Mouse (Mus musculus): ENCODE results near the gene Slc22a23.

Gene Slc22a23

GRCm38 (mm10) chr13:34150271-34151027, 194.5 kb downstream of the Slc22a23 start:
- POLR2A ChIA-PET: interaction anchor here (0.5 to 15.7 kb wide), 25 partner anchors 12 to 245 kb away, joined by 3 to 550 read pairs (median 9); partner anchors contain the start of genes Tubb2b (in 4 of the 4), Psmg4 (in 3 of the 4), Serpinb6a (in 2 of the 4) and Bphl (in 1 of the 4)

GRCm38 (mm10) chr13:34149463-34150176, 195.4 kb downstream of the Slc22a23 start:
- POLR2A ChIA-PET: interaction anchor here (0.5 to 15.7 kb wide), 40 partner anchors 9 to 846 kb away, joined by 3 to 550 read pairs (median 4); partner anchors contain the start of genes Tubb2b (in 4 of the 4), Bphl (in 3 of the 4), Psmg4 (in 3 of the 4) and Serpinb6a (in 2 of the 4)

More at GRCm38 (mm10) chr13:34150271-34151027, 194.5 kb downstream of the Slc22a23 start:
- CTCF ChIA-PET: interaction anchor here in 2 of 4 experiments (1.1 to 2.5 kb wide), 3 partner anchors 14 to 21 kb away, joined by 3 to 8 read pairs (median 3); no protein-coding TSS in a partner anchor

GRCm38 (mm10) chr13:34148767-34149392, 196.1 kb downstream of the Slc22a23 start:
- POLR2A ChIA-PET: interaction anchor here (0.5 to 15.7 kb wide), 38 partner anchors 10 to 847 kb away, joined by 3 to 550 read pairs (median 4); partner anchors contain the start of genes Tubb2b (in 4 of the 4), Bphl (in 3 of the 4), Psmg4 (in 3 of the 4) and Serpinb6a (in 2 of the 4)
- CTCF ChIA-PET: interaction anchor here in 2 of 4 experiments (0.5 to 2.5 kb wide), 5 partner anchors 13 to 28 kb away, joined by 3 to 8 read pairs (median 4); partner anchors contain the start of gene Tubb2b (in 1 of the 2)

More at GRCm38 (mm10) chr13:34149463-34150176, 195.4 kb downstream of the Slc22a23 start:
- CTCF ChIA-PET: interaction anchor here in 2 of 4 experiments (0.5 to 2.5 kb wide), 5 partner anchors 14 to 28 kb away, joined by 3 to 8 read pairs (median 4); partner anchors contain the start of gene Tubb2b (in 1 of the 2)

- ChIA-PET CTCF (no interaction called here), POLR2A (interaction anchor here in 3 of 4 experiments (0.6 to 15.7 kb wide), 20 partner anchors 10 to 1682 kb away, joined by 3 to 550 read pairs (median 6); partner anchors contain the start of genes Bphl (in 3 of the 3), Tubb2b (in 3 of the 3), Psmg4 (in 2 of the 3) and Serpinb6a (in 1 of the 3))
Measured at GRCm38 (mm10) chr13:34148181-34148580, 196.8 kb downstream of the Slc22a23 start.

- CTCF ChIA-PET: interaction anchor here in 1 of 4 experiments (1.2 kb wide), 1 partner anchor 10 kb away, joined by 3 read pairs; no protein-coding TSS in a partner anchor
- POLR2A ChIA-PET: interaction anchor here in 3 of 4 experiments (0.7 to 15.7 kb wide), 8 partner anchors 14 to 211 kb away, joined by 3 to 550 read pairs (median 56); partner anchors contain the start of gene Tubb2b (in 3 of the 3)
Measured at GRCm38 (mm10) chr13:34146916-34147315, 198.1 kb downstream of the Slc22a23 start.

GRCm38 (mm10) chr13:34143389-34143788, 201.6 kb downstream of the Slc22a23 start:
- CTCF ChIA-PET: interaction anchor here in 1 of 4 experiments (1.0 to 1.5 kb wide), 2 partner anchors 11 kb away, joined by 6 to 7 read pairs; no protein-coding TSS in a partner anchor
- POLR2A ChIA-PET: interaction anchor here in 3 of 4 experiments (0.7 to 15.7 kb wide), 9 partner anchors 9 to 34 kb away, joined by 3 to 550 read pairs (median 5); partner anchors contain the start of genes Tubb2b (in 2 of the 3) and Psmg4 (in 1 of the 3)

- ChIA-PET POLR2A (interaction anchor here in 2 of 4 experiments (0.7 to 11.5 kb wide), 5 partner anchors 13 to 26 kb away, joined by 3 to 643 read pairs (median 473); no protein-coding TSS in a partner anchor), CTCF (interaction anchor here in 1 of 4 experiments (1.5 kb wide), 1 partner anchor 13 kb away, joined by 3 read pairs; no protein-coding TSS in a partner anchor)
Measured at GRCm38 (mm10) chr13:34136605-34137004, 208.4 kb downstream of the Slc22a23 start.

GRCm38 (mm10) chr13:34134276-34134675, 210.7 kb downstream of the Slc22a23 start:
- ChIA-PET POLR2A (interaction anchor here in 2 of 4 experiments (1.5 to 13.7 kb wide), 5 partner anchors 15 to 29 kb away, joined by 3 to 643 read pairs (median 473); partner anchors contain the start of gene Psmg4 (in 1 of the 2)), CTCF (no interaction called here)

GRCm38 (mm10) chr13:34133326-34134071, 211.5 kb downstream of the Slc22a23 start:
- ChIA-PET CTCF (interaction anchor here in 1 of 4 experiments (1.8 kb wide), 1 partner anchor 17 kb away, joined by 8 read pairs; no protein-coding TSS in a partner anchor), POLR2A (interaction anchor here (1.1 to 13.7 kb wide), 13 partner anchors 16 to 741 kb away, joined by 3 to 643 read pairs (median 104); partner anchors contain the start of genes Prpf4b (in 1 of the 4) and Psmg4 (in 1 of the 4))

GRCm38 (mm10) chr13:34132875-34133274, 212.1 kb downstream of the Slc22a23 start:
- CTCF ChIA-PET: interaction anchor here in 2 of 4 experiments (1.1 to 2.5 kb wide), 4 partner anchors 11 to 21 kb away, joined by 7 to 23 read pairs (median 10); no protein-coding TSS in a partner anchor
- POLR2A ChIA-PET: interaction anchor here (0.7 to 13.7 kb wide), 25 partner anchors 10 to 742 kb away, joined by 3 to 643 read pairs (median 35); partner anchors contain the start of genes Psmg4 (in 2 of the 4), Prpf4b (in 1 of the 4) and Serpinb6c (in 1 of the 4)

GRCm38 (mm10) chr13:34132299-34132698, 212.7 kb downstream of the Slc22a23 start:
- POLR2A ChIA-PET: interaction anchor here (0.7 to 13.7 kb wide), 43 partner anchors 9 to 742 kb away, joined by 3 to 643 read pairs (median 20); partner anchors contain the start of genes Bphl (in 3 of the 4), Psmg4 (in 3 of the 4), Serpinb6c (in 2 of the 4) and Prpf4b (in 1 of the 4)

GRCm38 (mm10) chr13:34131708-34132060, 213.3 kb downstream of the Slc22a23 start:
- POLR2A ChIA-PET: interaction anchor here in 3 of 4 experiments (0.7 to 13.7 kb wide), 47 partner anchors 12 to 520 kb away, joined by 3 to 643 read pairs (median 22); partner anchors contain the start of genes Bphl (in 3 of the 3), Psmg4 (in 3 of the 3), Serpinb6c (in 3 of the 3) and Ripk1 (in 2 of the 3)

More at GRCm38 (mm10) chr13:34132299-34132698, 212.7 kb downstream of the Slc22a23 start:
- CTCF ChIA-PET: interaction anchor here in 3 of 4 experiments (0.6 to 2.5 kb wide), 6 partner anchors 11 to 701 kb away, joined by 3 to 23 read pairs (median 8); no protein-coding TSS in a partner anchor

GRCm38 (mm10) chr13:34131011-34131707, 213.8 kb downstream of the Slc22a23 start:
- POLR2A ChIA-PET: interaction anchor here (0.6 to 13.7 kb wide), 126 partner anchors 7 to 1986 kb away, joined by 3 to 643 read pairs (median 7); partner anchors contain the start of genes Psmg4 (in 4 of the 4), Serpinb6c (in 4 of the 4), Bphl (in 3 of the 4) and Ripk1 (in 3 of the 4)
- CTCF ChIA-PET: interaction anchor here in 2 of 4 experiments (0.5 to 2.5 kb wide), 7 partner anchors 10 to 213 kb away, joined by 3 to 23 read pairs (median 3); partner anchors contain the start of gene Slc22a23 (in 1 of the 2)

More at GRCm38 (mm10) chr13:34131708-34132060, 213.3 kb downstream of the Slc22a23 start:
- CTCF ChIA-PET: interaction anchor here in 2 of 4 experiments (0.5 to 2.5 kb wide), 6 partner anchors 11 to 22 kb away, joined by 3 to 23 read pairs (median 8); no protein-coding TSS in a partner anchor

GRCm38 (mm10) chr13:34130226-34130731, 214.7 kb downstream of the Slc22a23 start, which contains the start of gene Tubb2b:
TSS of gene Tubb2b (minus strand) at chr13:34130466.
- CTCF ChIA-PET: interaction anchor here in 3 of 4 experiments (0.6 to 1.9 kb wide), 11 partner anchors 19 to 218 kb away, joined by 3 to 8 read pairs (median 4); partner anchors contain the start of genes Bphl (in 1 of the 3) and Slc22a23 (in 1 of the 3)
- POLR2A ChIA-PET: interaction anchor here (0.6 to 13.7 kb wide), 143 partner anchors 8 to 1987 kb away, joined by 3 to 643 read pairs (median 7); partner anchors contain the start of genes Psmg4 (in 4 of the 4), Serpinb6c (in 4 of the 4), Ripk1 (in 3 of the 4) and Serpinb6a (in 3 of the 4)
